Mouse (Mus musculus): ENCODE results near the gene Mllt3. TPM values are rescaled to one million over a fixed set of nuclear protein-coding genes. Genes with fewer than 3 reads are reported as not detected.
A peak's percentile ranks its signal among the peaks of the same experiment; 100 is the strongest.

Gene Mllt3
- total RNA-seq, 2 experiments from 2014 or later = 13.1 to 20.1 TPM

GRCm38 (mm10) chr4:87953268-87953667 is 79.9 kb downstream of the Mllt3 start:
- DNase-seq = no peak

- DNase-seq = no peak
These were observed 83.7 kb downstream of the Mllt3 start for GRCm38 (mm10) chr4:87949451-87949850.

- DNase-seq = peak in 1 of 2 experiments; percentile 11
These were observed 88.8 kb downstream of the Mllt3 start for GRCm38 (mm10) chr4:87944320-87944719.

GRCm38 (mm10) chr4:87942921-87943403 is 90.2 kb downstream of the Mllt3 start:
- DNase-seq = peak in 1 of 2 experiments; percentile 4

- no peak for DNase-seq
These were observed 93.5 kb downstream of the Mllt3 start for GRCm38 (mm10) chr4:87939474-87940154.

- DNase-seq = peak; percentile 34 to 43
These were observed 96.8 kb downstream of the Mllt3 start for GRCm38 (mm10) chr4:87936326-87936725.

GRCm38 (mm10) chr4:87933701-87934337 is 99.3 kb downstream of the Mllt3 start:
- DNase-seq = peak; percentile 32 to 44

- DNase-seq = no peak
These were observed 102.6 kb downstream of the Mllt3 start for GRCm38 (mm10) chr4:87930356-87931245.

GRCm38 (mm10) chr4:87928603-87929199 is 104.5 kb downstream of the Mllt3 start:
- DNase-seq = no peak

- no peak for DNase-seq
These were observed 105.8 kb downstream of the Mllt3 start for GRCm38 (mm10) chr4:87927354-87927753.

GRCm38 (mm10) chr4:87920664-87921063 is 112.5 kb downstream of the Mllt3 start:
- no peak for DNase-seq

- DNase-seq = no peak
These were observed 121.8 kb downstream of the Mllt3 start for GRCm38 (mm10) chr4:87911172-87911994.

- no peak for DNase-seq
These were observed 127.9 kb downstream of the Mllt3 start for GRCm38 (mm10) chr4:87905149-87905771.

GRCm38 (mm10) chr4:87904722-87905121 is 128.4 kb downstream of the Mllt3 start:
- no peak for DNase-seq

GRCm38 (mm10) chr4:87902584-87902983 is 130.6 kb downstream of the Mllt3 start:
- DNase-seq = no peak

GRCm38 (mm10) chr4:87901166-87901565 is 132.0 kb downstream of the Mllt3 start:
- peak; percentile 43 to 56 for DNase-seq

GRCm38 (mm10) chr4:87893498-87893897 is 139.7 kb downstream of the Mllt3 start:
- no peak for DNase-seq

GRCm38 (mm10) chr4:87893012-87893411 is 140.2 kb downstream of the Mllt3 start:
- no peak for DNase-seq

- DNase-seq = no peak
These were observed 149.8 kb downstream of the Mllt3 start for GRCm38 (mm10) chr4:87883225-87883875.

- no peak for DNase-seq
These were observed 151.2 kb downstream of the Mllt3 start for GRCm38 (mm10) chr4:87881995-87882394.

All from heart, adult 18-20 months (tissue).